Mouse (Mus musculus) liver, adult 2 months (tissue): ENCODE measurements at regions not wholly inside any gene's neighbourhood (a gene's known extent, or its start where the extent isn't known, plus 50 kb on each side); places are given as distances from the start of the nearest gene placed in this dataset.

ENCODE experiments used
- CTCF ChIP-seq: fragments of 200-500 bp; IDR thresholded peaks from 2 replicates; pipeline ENCODE4 v1.5.1; 2011; ENCODE audit warnings: low read depth, low read length, control low read depth
- POLR2A ChIP-seq: fragments of 200-500 bp; IDR thresholded peaks from 2 replicates; pipeline ENCODE4 v1.6.1; 2011; ENCODE audit warnings: low read length, control low read depth; ENCODE audit not compliant: insufficient read depth; ENCODE audit errors: extremely low read depth

DNA sequence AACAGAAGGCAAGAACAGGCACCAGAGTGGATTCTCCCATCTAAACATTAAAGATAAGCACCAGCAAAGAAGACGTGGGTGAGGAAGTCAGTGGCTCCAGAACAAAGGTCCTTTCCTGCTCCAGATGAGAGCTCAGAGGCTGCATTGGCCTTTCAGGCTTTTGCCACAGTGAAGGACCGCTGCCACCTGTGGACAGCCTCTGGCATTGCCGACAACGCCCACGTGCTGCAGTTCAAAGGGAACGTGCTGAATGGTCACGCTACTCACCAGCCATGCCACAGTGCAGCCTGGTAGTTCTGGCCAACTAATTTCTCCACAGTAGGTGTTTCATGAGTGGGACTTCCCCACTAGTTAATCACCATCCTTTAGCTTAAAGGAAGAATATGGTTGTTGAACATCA, 365.1 kb downstream of the Dmrt2 start:
- TF ChIP-seq CTCF (peak; percentile 75), POLR2A (no peak)
